Mouse (Mus musculus): Measurements from ENCODE around the gene Krtap15. TPM values are rescaled to one million over a fixed set of nuclear protein-coding genes. Genes with fewer than 3 reads are reported as not detected.

Krtap15 gene
- polyA plus RNA-seq, 1 experiment, result not detected

DNA sequence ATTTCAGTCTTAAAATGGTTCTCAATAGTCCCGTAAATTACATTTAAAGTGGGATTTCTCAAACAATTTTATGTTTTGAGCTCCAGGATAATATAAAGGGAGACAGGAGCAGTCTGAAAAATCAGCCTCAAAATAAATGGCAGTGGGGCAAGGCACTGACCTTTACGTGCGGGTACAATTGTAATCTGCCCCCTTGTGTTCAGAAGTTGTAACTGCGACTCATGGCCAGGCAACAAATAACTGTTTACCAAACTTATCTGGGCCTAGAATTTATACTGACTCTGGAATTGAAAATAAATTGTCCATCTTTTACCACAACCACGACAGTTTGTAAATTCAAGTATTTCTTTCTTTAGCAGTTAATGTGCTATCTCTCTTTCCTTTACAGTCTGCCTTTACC is 31.4 kb downstream of the Krtap15 start:
- no peak overlapping the region for H3K4me3 ChIP-seq (replicated peaks)
- no peaks in the 10 kb centered on the region for H3K4me1 ChIP-seq
- H3K36me3 ChIP-seq (replicated peaks; ENCODE audit: low read length), result no peaks in the 10 kb centered on the region
- H3K27me3 ChIP-seq (replicated peaks), result no peaks in the 10 kb centered on the region
- TF ChIP-seq FLI1 (IDR thresholded peaks at IDR 0.05; ENCODE audit: low read length), result no peak
- TF ChIP-seq GATA1 (IDR thresholded peaks at IDR 0.05; ENCODE audit: borderline replicate concordance, low read length), result no peak
- peaks cover under 1% of the 10 kb centered on the region; the same call in 1 of the 2 replicates for H3K9me3 ChIP-seq

DNA sequence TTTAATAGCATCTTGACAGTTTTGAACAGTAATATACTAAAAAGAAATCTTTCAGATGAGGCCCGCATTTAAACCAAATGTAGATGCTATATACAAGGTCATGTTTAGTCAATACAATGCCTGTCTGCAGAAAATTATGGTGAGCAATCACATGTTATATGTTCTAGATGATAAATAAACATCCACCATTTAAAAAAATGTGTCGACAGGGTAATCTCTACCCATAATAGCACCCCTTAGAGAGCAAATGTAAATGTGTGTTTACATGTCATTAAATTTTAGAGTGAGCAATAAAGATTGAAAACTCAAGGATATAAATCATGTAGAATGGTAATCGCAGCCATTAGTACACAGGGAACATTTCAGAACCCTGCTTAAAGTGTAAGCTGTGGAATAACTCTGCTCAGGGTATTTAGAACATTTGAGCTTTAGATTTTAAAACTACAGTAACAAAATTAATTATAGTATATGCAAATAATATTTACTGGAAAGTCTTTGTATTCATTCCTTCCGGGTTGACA is 44.9 kb downstream of the Krtap15 start:
- TF ChIP-seq FLI1 (IDR thresholded peaks at IDR 0.05; ENCODE audit: low read length) (no peak), GATA1 (IDR thresholded peaks at IDR 0.05; ENCODE audit: borderline replicate concordance, low read length) (no peak)
- H3K4me1 ChIP-seq, result no peaks in the 10 kb centered on the region
- H3K27me3 ChIP-seq (replicated peaks), result no peaks in the 10 kb centered on the region
- no peaks in the 10 kb centered on the region for H3K36me3 ChIP-seq (replicated peaks; ENCODE audit: low read length)
- no peak overlapping the region for H3K4me3 ChIP-seq (replicated peaks)
- H3K9me3 ChIP-seq, result peaks cover 9% of the 10 kb centered on the region; the same call in 1 of the 2 replicates

- no peaks in the 10 kb centered on the region for H3K36me3 ChIP-seq (replicated peaks; ENCODE audit: low read length)
- no peaks in the 10 kb centered on the region for H3K4me1 ChIP-seq
- no peak within 1 kb of the TSS for H3K4me3 ChIP-seq (replicated peaks)
- TF ChIP-seq FLI1 (IDR thresholded peaks at IDR 0.05; ENCODE audit: low read length), result no peak
- no peak for TF ChIP-seq GATA1 (IDR thresholded peaks at IDR 0.05; ENCODE audit: borderline replicate concordance, low read length)
- H3K9me3 ChIP-seq, result no peaks in the 10 kb centered on the region
- H3K27me3 ChIP-seq (replicated peaks), result no peaks in the 10 kb centered on the region
These were observed 49.3 kb downstream of the Krtap15 start, which contains the start of gene Krtap19-1 for GRCm38 (mm10) chr16:88869311-88869710. Gene Krtap19-1, minus strand, starts transcription at chr16:88869411.

GRCm38 (mm10) chr16:88874169-88874568 is 54.2 kb downstream of the Krtap15 start, which contains the start of gene Krtap19-2:
Gene Krtap19-2, minus strand, starts transcription at chr16:88874269.
- no peak for TF ChIP-seq FLI1 (IDR thresholded peaks at IDR 0.05; ENCODE audit: low read length)
- no peak for TF ChIP-seq GATA1 (IDR thresholded peaks at IDR 0.05; ENCODE audit: borderline replicate concordance, low read length)
- H3K36me3 ChIP-seq (replicated peaks; ENCODE audit: low read length), result no peaks in the 10 kb centered on the region

GRCm38 (mm10) chr16:88877938-88878337 is 57.9 kb downstream of the Krtap15 start, which contains the start of gene Krtap19-3:
Gene Krtap19-3, minus strand, starts transcription at chr16:88878038.
- Histone ChIP-seq H3K9me3 (peaks cover 4% of the 10 kb centered on the region; the same call in 1 of the 2 replicates), H3K36me3 (replicated peaks; ENCODE audit: low read length) (no peaks in the 10 kb centered on the region), H3K4me3 (replicated peaks) (no peak within 1 kb of the TSS), H3K27me3 (replicated peaks) (no peaks in the 10 kb centered on the region), H3K4me1 (no peaks in the 10 kb centered on the region)
- no peak for TF ChIP-seq FLI1 (IDR thresholded peaks at IDR 0.05; ENCODE audit: low read length)
- TF ChIP-seq GATA1 (IDR thresholded peaks at IDR 0.05; ENCODE audit: borderline replicate concordance, low read length), result no peak

More at GRCm38 (mm10) chr16:88874169-88874568, 54.2 kb downstream of the Krtap15 start, which contains the start of gene Krtap19-2:
- no peaks in the 10 kb centered on the region for H3K27me3 ChIP-seq (replicated peaks)
- no peak within 1 kb of the TSS for H3K4me3 ChIP-seq (replicated peaks)
- H3K9me3 ChIP-seq, result peaks cover 4% of the 10 kb centered on the region; the same call in 1 of the 2 replicates
- H3K4me1 ChIP-seq, result no peaks in the 10 kb centered on the region

Other genes starting within 250 kb of the Krtap15 start
- not detected in 2 replicates for gene Krtap24-1, start 207.9 kb upstream of the Krtap15 start, polyA plus RNA-seq (2012; ENCODE audit: insufficient read depth, low replicate concordance)
- gene 2310079G19Rik, start 192.5 kb upstream of the Krtap15 start, polyA plus RNA-seq (2012; ENCODE audit: insufficient read depth, low replicate concordance), result not detected in 2 replicates
- not detected in 2 replicates for gene Krtap26-1, start 172.4 kb upstream of the Krtap15 start, polyA plus RNA-seq (2012; ENCODE audit: insufficient read depth, low replicate concordance)
- gene Krtap27-1, start 148.5 kb upstream of the Krtap15 start, polyA plus RNA-seq (2012; ENCODE audit: insufficient read depth, low replicate concordance), result not detected in 2 replicates
- gene 2310061N02Rik, start 112.3 kb upstream of the Krtap15 start, polyA plus RNA-seq (2012; ENCODE audit: insufficient read depth, low replicate concordance), result not detected in 2 replicates
- gene Krtap13-1, start 91.4 kb upstream of the Krtap15 start, polyA plus RNA-seq (2012; ENCODE audit: insufficient read depth, low replicate concordance), result not detected in 2 replicates
- gene Krtap13, start 68.6 kb upstream of the Krtap15 start, polyA plus RNA-seq (2012; ENCODE audit: insufficient read depth, low replicate concordance), result not detected in 2 replicates
- gene 2310034C09Rik, start 61.4 kb upstream of the Krtap15 start, polyA plus RNA-seq (2012; ENCODE audit: insufficient read depth, low replicate concordance), result not detected in 2 replicates
- not detected in 2 replicates for gene 2310057N15Rik, start 46.0 kb upstream of the Krtap15 start, polyA plus RNA-seq (2012; ENCODE audit: insufficient read depth, low replicate concordance)
- gene Gm5965, start 42.3 kb upstream of the Krtap15 start, polyA plus RNA-seq (2012; ENCODE audit: insufficient read depth, low replicate concordance), result not detected in 2 replicates
- gene Gm20741, start 8.0 kb upstream of the Krtap15 start, polyA plus RNA-seq (2012; ENCODE audit: insufficient read depth, low replicate concordance), result not detected in 2 replicates
- not detected in 2 replicates for gene Krtap14, start 5.9 kb downstream of the Krtap15 start, polyA plus RNA-seq (2012; ENCODE audit: insufficient read depth, low replicate concordance)
- not detected in 2 replicates for gene Krtap19-1, start 49.2 kb downstream of the Krtap15 start, polyA plus RNA-seq (2012; ENCODE audit: insufficient read depth, low replicate concordance)
- gene Krtap19-2, start 54.1 kb downstream of the Krtap15 start, polyA plus RNA-seq (2012; ENCODE audit: insufficient read depth, low replicate concordance), result not detected in 2 replicates
- not detected in 2 replicates for gene Krtap19-3, start 57.8 kb downstream of the Krtap15 start, polyA plus RNA-seq (2012; ENCODE audit: insufficient read depth, low replicate concordance)
- gene Krtap19-4, start 64.9 kb downstream of the Krtap15 start, polyA plus RNA-seq (2012; ENCODE audit: insufficient read depth, low replicate concordance), result not detected in 2 replicates
- gene Krtap19-5, start 76.2 kb downstream of the Krtap15 start, polyA plus RNA-seq (2012; ENCODE audit: insufficient read depth, low replicate concordance), result not detected in 2 replicates
- gene Krtap19-9b, start 112.0 kb downstream of the Krtap15 start, polyA plus RNA-seq (2012; ENCODE audit: insufficient read depth, low replicate concordance), result not detected in 2 replicates
- not detected in 2 replicates for gene Krtap16-3, start 142.7 kb downstream of the Krtap15 start, polyA plus RNA-seq (2012; ENCODE audit: insufficient read depth, low replicate concordance)
- not detected in 2 replicates for gene Krtap22-2, start 190.5 kb downstream of the Krtap15 start, polyA plus RNA-seq (2012; ENCODE audit: insufficient read depth, low replicate concordance)
- gene Gm10229, start 195.1 kb downstream of the Krtap15 start, polyA plus RNA-seq (2012; ENCODE audit: insufficient read depth, low replicate concordance), result not detected in 2 replicates
- not detected in 2 replicates for gene Krtap6-1, start 211.5 kb downstream of the Krtap15 start, polyA plus RNA-seq (2012; ENCODE audit: insufficient read depth, low replicate concordance)
- gene Gm10228, start 221.3 kb downstream of the Krtap15 start, polyA plus RNA-seq (2012; ENCODE audit: insufficient read depth, low replicate concordance), result not detected in 2 replicates
- not detected in 2 replicates for gene Krtap6-5, start 227.7 kb downstream of the Krtap15 start, polyA plus RNA-seq (2012; ENCODE audit: insufficient read depth, low replicate concordance)
- gene 1110025L11Rik, start 243.8 kb downstream of the Krtap15 start, polyA plus RNA-seq (2012; ENCODE audit: insufficient read depth, low replicate concordance), result not detected in 2 replicates

Data from megakaryocyte, embryonic 14.5 days (primary cell).